In genomic region chr17:13714128-13714527, GRCm38 (mm10) we compare ENCODE assay signal across 27 mouse cellular contexts. TPM values are rescaled to one million over a fixed set of nuclear protein-coding genes. Genes with fewer than 3 reads are reported as not detected.
DNase-seq lines count a peak whose midpoint lies in the region; ATAC-seq and TF ChIP-seq lines count a peak whose summit lies in the region.
"Had no signal": no experiment of that assay in that cellular context is flagged by ENCODE, and none has a peak within 500 bp of the region (broad histone marks: within the 10 kb centered on the region; RNA-seq: fewer than 3 reads in every experiment).

No protein-coding gene starts in this region.

- H3K4me3 ChIP-seq in embryonic facial prominence, embryonic 15.5 days (replicated peaks), result no peak overlapping the region
- no peak overlapping the region for H3K4me3 ChIP-seq in embryonic facial prominence, embryonic 10.5 days
- H3K4me3 ChIP-seq in kidney, postnatal 0 days (replicated peaks; ENCODE audit: low read depth, low read length), result no peak overlapping the region
- H3K4me3 ChIP-seq in brown adipose tissue, adult 24 weeks (ENCODE audit: insufficient read depth, low read depth, low read length), result no peak overlapping the region
- H3K4me3 ChIP-seq in stomach, postnatal 0 days (ENCODE audit: low read depth, low read length), result no peak overlapping the region
- H3K4me3 ChIP-seq: embryonic facial prominence, embryonic 12.5 days; erythroblast, embryonic 14.5 days; forebrain, embryonic 10.5 days; forebrain, embryonic 13.5 days; gastrocnemius, adult 2 months; heart, embryonic 12.5 days; heart, embryonic 15.5 days had no signal

- H3K4me1 ChIP-seq in embryonic facial prominence, embryonic 15.5 days, result peaks cover 5% of the 10 kb centered on the region; the same call in 1 of the 2 replicates
- H3K4me1 ChIP-seq in embryonic facial prominence, embryonic 10.5 days, result peaks cover 5% of the 10 kb centered on the region; the same call in 1 of the 2 replicates
- H3K4me1 ChIP-seq in kidney, postnatal 0 days (replicated peaks; ENCODE audit: insufficient read depth, low read length), result 0 out of 2 replicates have a peak, but pooled peaks cover 4% of the 10 kb centered on the region
- peaks cover 12% of the 10 kb centered on the region for H3K4me1 ChIP-seq in brown adipose tissue, adult 24 weeks (ENCODE audit: control insufficient read depth, insufficient read depth, insufficient read length, low read length)
- no peaks in the 10 kb centered on the region for H3K4me1 ChIP-seq in stomach, postnatal 0 days (replicated peaks; ENCODE audit: control insufficient read depth, insufficient read depth)
- H3K4me1 ChIP-seq: embryonic facial prominence, embryonic 12.5 days; forebrain, embryonic 10.5 days; forebrain, embryonic 13.5 days; heart, embryonic 15.5 days had no signal

- H3K36me3 ChIP-seq in embryonic facial prominence, embryonic 15.5 days, result no peaks in the 10 kb centered on the region
- no peaks in the 10 kb centered on the region for H3K36me3 ChIP-seq in embryonic facial prominence, embryonic 10.5 days (replicated peaks)
- no peaks in the 10 kb centered on the region for H3K36me3 ChIP-seq in kidney, postnatal 0 days (ENCODE audit: insufficient read depth, low read length)
- no peaks in the 10 kb centered on the region for H3K36me3 ChIP-seq in stomach, postnatal 0 days (ENCODE audit: control insufficient read depth, insufficient read depth, low read length)
- H3K36me3 ChIP-seq: embryonic facial prominence, embryonic 12.5 days; forebrain, embryonic 10.5 days; heart, embryonic 12.5 days; heart, embryonic 15.5 days had no signal

- no peak overlapping the region for H3K4me2 ChIP-seq in embryonic facial prominence, embryonic 15.5 days (replicated peaks)
- H3K4me2 ChIP-seq in kidney, postnatal 0 days (ENCODE audit: low read length), result no peak overlapping the region
- no peak overlapping the region for H3K4me2 ChIP-seq in stomach, postnatal 0 days (replicated peaks; ENCODE audit: low read depth)
- H3K4me2 ChIP-seq: embryonic facial prominence, embryonic 12.5 days; forebrain, embryonic 13.5 days; heart, embryonic 12.5 days; heart, embryonic 15.5 days; hindbrain, embryonic 14.5 days had no signal

- peak overlapping the region; percentile 51; the same call in 1 of the 2 replicates for H3K27ac ChIP-seq in embryonic facial prominence, embryonic 15.5 days (replicated peaks)
- no peak overlapping the region for H3K27ac ChIP-seq in embryonic facial prominence, embryonic 10.5 days (replicated peaks)
- H3K27ac ChIP-seq in kidney, postnatal 0 days, result 0 out of 2 replicates have a peak overlapping the region, but pooled peaks have one; percentile 40
- peak overlapping the region; percentile 51 for H3K27ac ChIP-seq in brown adipose tissue, adult 24 weeks (replicated peaks; ENCODE audit: low read depth, low read length)
- H3K27ac ChIP-seq in stomach, postnatal 0 days (replicated peaks), result peak overlapping the region; percentile 77
- H3K27ac ChIP-seq: embryonic facial prominence, embryonic 12.5 days; forebrain, embryonic 10.5 days; forebrain, embryonic 13.5 days; gastrocnemius, adult 2 months; heart, embryonic 15.5 days; hindbrain, embryonic 14.5 days; hindbrain, postnatal 0 days had no signal

- H3K9ac ChIP-seq in embryonic facial prominence, embryonic 15.5 days, result no peak overlapping the region
- no peak overlapping the region for H3K9ac ChIP-seq in kidney, postnatal 0 days (ENCODE audit: low read depth, low read length)
- H3K9ac ChIP-seq in stomach, postnatal 0 days (ENCODE audit: low read length), result no peak overlapping the region
- H3K9ac ChIP-seq: embryonic facial prominence, embryonic 12.5 days; forebrain, embryonic 13.5 days; heart, embryonic 12.5 days; heart, embryonic 15.5 days; hindbrain, embryonic 14.5 days had no signal

- H3K27me3 ChIP-seq in embryonic facial prominence, embryonic 15.5 days, result no peaks in the 10 kb centered on the region
- H3K27me3 ChIP-seq in embryonic facial prominence, embryonic 10.5 days (replicated peaks; ENCODE audit: low read depth, poor library complexity, severe bottlenecking), result no peaks in the 10 kb centered on the region
- H3K27me3 ChIP-seq in kidney, postnatal 0 days (ENCODE audit: insufficient read depth, low read length), result no peaks in the 10 kb centered on the region
- no peaks in the 10 kb centered on the region for H3K27me3 ChIP-seq in stomach, postnatal 0 days (ENCODE audit: control insufficient read depth, insufficient read depth, low read length)
- H3K27me3 ChIP-seq: embryonic facial prominence, embryonic 12.5 days; forebrain, embryonic 13.5 days; heart, embryonic 12.5 days; heart, embryonic 15.5 days had no signal

- no peak for DNase-seq in embryonic facial prominence, embryonic 10.5 days (ENCODE audit: low spot score)
- DNase-seq in kidney, postnatal 0 days (ENCODE audit: low spot score), result no peak
- DNase-seq in kidney, adult 9 months, result no peak
- peak; percentile 36 for DNase-seq in stomach, postnatal 0 days (ENCODE audit: low spot score)
- no peak for DNase-seq in heart, adult 18-20 months
- DNase-seq: adrenal gland, adult 8-10 months; adrenal gland, postnatal 25 days; cerebellum, adult 18-20 months; cerebellum, adult 9-10 months; cerebellum, postnatal 14 days; gastrocnemius, postnatal 14 days; heart, adult 11 months; heart, postnatal 10 days; heart, postnatal 4 days had no signal

- ATAC-seq in embryonic facial prominence, embryonic 15.5 days (ENCODE audit: insufficient number of reproducible peaks, low FRiP score, low TSS enrichment, low read depth), result no peak
- ATAC-seq in kidney, postnatal 0 days (replicated peaks; ENCODE audit: low FRiP score, low read depth), result no peak
- 0 out of 2 replicates have a peak, but pooled peaks have one; percentile 46 for ATAC-seq in stomach, postnatal 0 days (ENCODE audit: low FRiP score, low TSS enrichment)
- ATAC-seq: activated CD4-positive, CD25-positive, alpha-beta regulatory T cell, adult 4 months; forebrain, embryonic 13.5 days; forebrain, embryonic 16.5 days; hindbrain, postnatal 0 days had no signal

- TF ChIP-seq CTCF in kidney, postnatal 0 days (IDR thresholded peaks at IDR 0.05; ENCODE audit: low read depth), result no peak
- TF ChIP-seq CTCF in stomach, postnatal 0 days (IDR thresholded peaks at IDR 0.05; ENCODE audit: low read depth), result no peak

- 66% methylated on average over 4 of the region's 4 CpGs for WGBS in embryonic facial prominence, embryonic 15.5 days
- WGBS in embryonic facial prominence, embryonic 10.5 days, result 90% methylated on average over 4 of the region's 4 CpGs
- 73% methylated on average over 4 of the region's 4 CpGs for WGBS in kidney, postnatal 0 days
- 80% methylated on average over 4 of the region's 4 CpGs for WGBS in stomach, postnatal 0 days

- TF ChIP-seq EP300 in stomach, postnatal 0 days (optimal IDR thresholded peaks at IDR 0.05), result peak; percentile 52

- H3K9me3 ChIP-seq in embryonic facial prominence, embryonic 15.5 days (replicated peaks), result no peaks in the 10 kb centered on the region
- no peaks in the 10 kb centered on the region for H3K9me3 ChIP-seq in embryonic facial prominence, embryonic 10.5 days
- H3K9me3 ChIP-seq in kidney, postnatal 0 days (replicated peaks; ENCODE audit: low read length), result no peaks in the 10 kb centered on the region
- H3K9me3 ChIP-seq in stomach, postnatal 0 days (ENCODE audit: control insufficient read depth, low read length), result no peaks in the 10 kb centered on the region
- H3K9me3 ChIP-seq: embryonic facial prominence, embryonic 12.5 days; forebrain, embryonic 10.5 days; forebrain, embryonic 13.5 days; heart, embryonic 12.5 days; heart, embryonic 15.5 days had no signal

RNA-seq across cellular contexts. Expression of gene Afdn, which starts 46.2 kb away (rescaled TPM):
- 81.2 and 87.3 TPM in 2 replicates for polyA plus RNA-seq in embryonic facial prominence, embryonic 15.5 days (2015; fragmentation: Nextera tagmentation; extraction: Ambion mirVana)
- 61.0 and 64.8 TPM in 2 replicates for polyA plus RNA-seq in embryonic facial prominence, embryonic 10.5 days (2016; fragmentation: Nextera tagmentation; extraction: Ambion mirVana)
- polyA plus RNA-seq in kidney, postnatal 0 days (2015; fragmentation: Nextera tagmentation; extraction: Ambion mirVana), result 96.4 and 102 TPM in 2 replicates
- polyA plus RNA-seq in brown adipose tissue, adult 24 weeks (2012; ENCODE audit: insufficient read depth, insufficient read length, missing spikeins), result 28.9 and 74.8 TPM in 2 replicates
- polyA plus RNA-seq in stomach, postnatal 0 days (2015; fragmentation: Nextera tagmentation; extraction: Ambion mirVana), result 116 and 118 TPM in 2 replicates
- 10 to 100 TPM; 49.0 to 52.5 TPM for total RNA-seq in heart, adult 18-20 months (2021)
- polyA plus RNA-seq: erythroblast, embryonic 14.5 days had no signal

RNA-seq across cellular contexts. Expression of gene Tcte2, which starts 47.5 kb away (rescaled TPM):
- 4.6 and 6.3 TPM in 2 replicates for polyA plus RNA-seq in embryonic facial prominence, embryonic 15.5 days (2015; fragmentation: Nextera tagmentation; extraction: Ambion mirVana)
- polyA plus RNA-seq in embryonic facial prominence, embryonic 10.5 days (2016; fragmentation: Nextera tagmentation; extraction: Ambion mirVana), result 2.8 and 3.3 TPM in 2 replicates
- polyA plus RNA-seq in kidney, postnatal 0 days (2015; fragmentation: Nextera tagmentation; extraction: Ambion mirVana), result 3.3 and 4.1 TPM in 2 replicates
- polyA plus RNA-seq in brown adipose tissue, adult 24 weeks (2012; ENCODE audit: insufficient read depth, insufficient read length, missing spikeins), result not detected in 2 replicates
- polyA plus RNA-seq in stomach, postnatal 0 days (2015; fragmentation: Nextera tagmentation; extraction: Ambion mirVana), result 3.3 and 3.6 TPM in 2 replicates
- 1 to 10 TPM; 4.7 to 6.0 TPM for total RNA-seq in heart, adult 18-20 months (2021)
- polyA plus RNA-seq: activated CD4-positive, CD25-positive, alpha-beta regulatory T cell, adult 4 months; erythroblast, embryonic 14.5 days had no signal
